Mouse (Mus musculus) cerebellum, postnatal 4 days (tissue): Measurements from ENCODE around the gene Tmem171.

Source experiments
- DNase-seq, 2 experiments: peaks; one replicate each; pipeline ENCODE4 v3.0.0; 2022; ENCODE audit warnings: low spot score in 2 of 2, mixed read lengths in 1 of 2

Gene Tmem171

GRCm38 (mm10) chr13:98647775-98648568 is 46.7 kb downstream of the Tmem171 start:
- DNase-seq, result no peak

- DNase-seq, result no peak
Observed at GRCm38 (mm10) chr13:98638507-98639166, 56.0 kb downstream of the Tmem171 start.

- no peak for DNase-seq
Observed at GRCm38 (mm10) chr13:98637145-98637544, 57.5 kb downstream of the Tmem171 start, which contains the start of gene Tmem174. Gene Tmem174 (minus strand): TSS chr13:98637410.

GRCm38 (mm10) chr13:98636571-98636970 is 58.1 kb downstream of the Tmem171 start:
- no peak for DNase-seq
